Mouse (Mus musculus) neural tube, embryonic 15.5 days (tissue): ENCODE results near the gene Col9a2. TPM values are rescaled to one million over a fixed set of nuclear protein-coding genes. Genes with fewer than 3 reads are reported as not detected.

Source experiments
- ATAC-seq: fragments of 200-750 bp; cut with Nextera tagmentation; 2 replicates; pipeline ENCODE4 v1.8.0; 2017; ENCODE audit warnings: mild to moderate bottlenecking, moderate TSS enrichment, moderate library complexity; ENCODE audit not compliant: low FRiP score
- H3K27ac ChIP-seq: fragments of 300-500 bp; sonication (generic); replicated peaks from 2 replicates; pipeline ENCODE4 v1.5.1; 2015; ENCODE audit warnings: mild to moderate bottlenecking, inconsistent platforms
- H3K27me3 ChIP-seq: fragments of 300-500 bp; sonication (generic); replicated peaks from 2 replicates; pipeline ENCODE4 v1.6.1; 2015; ENCODE audit warnings: inconsistent platforms
- H3K36me3 ChIP-seq: fragments of 300-500 bp; sonication (generic); 2 replicates; pipeline ENCODE4 v1.6.1; 2015; ENCODE audit warnings: inconsistent platforms
- H3K4me1 ChIP-seq: fragments of 300-500 bp; sonication (generic); 2 replicates; pipeline ENCODE4 v1.6.1; 2015; ENCODE audit warnings: inconsistent platforms
- H3K4me2 ChIP-seq: fragments of 300-500 bp; sonication (generic); 2 replicates; pipeline ENCODE4 v1.6.1; 2015; ENCODE audit warnings: inconsistent platforms, mild to moderate bottlenecking, moderate library complexity
- H3K4me3 ChIP-seq: fragments of 300-500 bp; sonication (generic); replicated peaks from 2 replicates; pipeline ENCODE4 v1.5.1; 2015; ENCODE audit warnings: mild to moderate bottlenecking, inconsistent platforms
- H3K9ac ChIP-seq: fragments of 300-500 bp; sonication (generic); replicated peaks from 2 replicates; pipeline ENCODE4 v1.6.1; 2015; ENCODE audit warnings: mild to moderate bottlenecking, inconsistent platforms
- H3K9me3 ChIP-seq: fragments of 300-500 bp; sonication (generic); replicated peaks from 2 replicates; pipeline ENCODE4 v1.6.1; 2016; ENCODE audit warnings: inconsistent platforms
- WGBS: fragments of 180-500 bp; shearing (Covaris S2); methylation state at CpG from one replicate; pipeline ENCODE4 v1.1.7; 2015; ENCODE audit warnings: mixed read lengths; 5-methylcytosine and 5-hydroxymethylcytosine counted together
- polyA plus RNA-seq: library from polyadenylated mRNA; unstranded; fragments of >200 nt; fragmentation: Nextera tagmentation; extraction: Ambion mirVana; gene quantifications from 2 replicates; pipeline ENCODE4 v1.2.1, GENCODE M21; 2015

The Col9a2 gene
- polyA plus RNA-seq = 21.5 and 36.1 TPM in 2 replicates

DNA sequence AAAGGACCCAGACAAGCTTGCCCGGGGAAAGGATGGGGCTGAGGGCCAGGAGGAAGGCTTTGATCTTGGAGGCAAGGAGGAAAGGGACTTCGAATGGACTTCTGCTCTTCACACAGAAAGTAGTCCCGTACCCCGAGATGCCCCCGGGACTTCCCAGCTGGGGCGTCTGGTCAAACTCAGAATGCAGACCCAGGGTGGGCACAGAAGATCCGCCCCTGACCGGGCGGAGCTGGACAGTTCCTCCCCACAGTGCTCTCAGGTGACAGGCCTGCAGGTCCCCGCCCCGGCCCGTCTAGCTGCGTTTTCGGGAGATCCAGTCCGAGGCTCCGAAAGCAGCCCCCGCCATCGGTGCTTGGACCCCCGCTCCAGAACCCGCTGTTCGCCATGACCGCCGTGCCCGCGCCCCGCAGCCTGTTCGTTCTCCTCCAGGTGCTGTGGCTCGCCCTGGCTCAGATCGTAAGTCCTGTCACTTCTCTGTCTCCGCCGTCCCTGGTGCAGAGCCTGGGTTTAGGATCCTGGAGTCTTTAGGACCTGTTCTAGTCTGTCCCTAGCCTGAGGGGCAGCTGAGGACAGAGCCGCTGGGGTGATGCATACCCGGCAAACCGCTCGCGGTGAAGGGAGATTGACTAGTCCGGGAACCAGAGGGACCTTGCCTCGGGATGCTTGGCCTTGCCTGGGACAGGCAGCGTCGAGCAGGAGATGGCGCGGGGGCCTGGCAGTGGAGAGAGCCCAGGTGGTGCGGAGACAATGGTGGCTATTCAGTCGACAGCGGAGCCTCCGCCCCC lies at the start of gene Col9a2:
Gene Col9a2 (plus strand): TSS at position 55 of the 785 bp plus-strand sequence.
- ATAC-seq = peak; percentile 32; the same call in 1 of the 2 replicates
- Histone ChIP-seq H3K9me3 (no peaks in the 10 kb centered on the region), H3K4me2 (peak within 1 kb of the TSS; percentile 79), H3K27me3 (peaks cover 12% of the 10 kb centered on the region; the same call in 1 of the 2 replicates), H3K9ac (peak within 1 kb of the TSS; percentile 55), H3K4me1 (peaks cover 31% of the 10 kb centered on the region), H3K4me3 (peak within 1 kb of the TSS; percentile 46), H3K27ac (peak within 1 kb of the TSS; percentile 71; the same call in 1 of the 2 replicates), H3K36me3 (no peaks in the 10 kb centered on the region)
- 3% methylated on average over 45 of the region's 46 CpGs for whole genome bisulfite sequencing

DNA sequence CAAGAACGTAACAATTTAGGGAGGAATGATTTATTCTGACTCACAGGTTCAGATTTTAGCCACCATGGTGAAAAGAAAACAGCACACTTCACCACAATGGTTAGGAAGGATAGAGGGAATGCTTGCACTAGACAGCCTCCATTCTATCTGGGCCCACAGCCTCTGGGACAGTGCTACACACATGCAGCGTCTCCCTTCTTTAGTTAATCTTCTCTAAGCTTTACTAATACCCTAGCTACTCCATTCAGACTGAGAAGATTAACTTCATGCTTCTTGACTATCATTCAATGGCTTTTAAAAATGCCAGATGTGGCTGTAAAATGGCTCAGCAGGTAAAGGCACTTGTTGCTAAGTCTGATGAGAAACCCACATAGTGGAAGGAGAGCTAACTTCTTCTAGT lies 46.9 kb upstream of the Col9a2 start:
- ATAC-seq = no peak
- H3K4me3 ChIP-seq = no peak overlapping the region
- H3K27ac ChIP-seq = no peak overlapping the region
- H3K9me3 ChIP-seq = no peaks in the 10 kb centered on the region
- H3K9ac ChIP-seq = no peak overlapping the region
- no peaks in the 10 kb centered on the region for H3K36me3 ChIP-seq
- no peaks in the 10 kb centered on the region for H3K4me1 ChIP-seq
- no peaks in the 10 kb centered on the region for H3K27me3 ChIP-seq
- H3K4me2 ChIP-seq = no peak overlapping the region
- 83% methylated on average over 2 of the region's 2 CpGs for WGBS

DNA sequence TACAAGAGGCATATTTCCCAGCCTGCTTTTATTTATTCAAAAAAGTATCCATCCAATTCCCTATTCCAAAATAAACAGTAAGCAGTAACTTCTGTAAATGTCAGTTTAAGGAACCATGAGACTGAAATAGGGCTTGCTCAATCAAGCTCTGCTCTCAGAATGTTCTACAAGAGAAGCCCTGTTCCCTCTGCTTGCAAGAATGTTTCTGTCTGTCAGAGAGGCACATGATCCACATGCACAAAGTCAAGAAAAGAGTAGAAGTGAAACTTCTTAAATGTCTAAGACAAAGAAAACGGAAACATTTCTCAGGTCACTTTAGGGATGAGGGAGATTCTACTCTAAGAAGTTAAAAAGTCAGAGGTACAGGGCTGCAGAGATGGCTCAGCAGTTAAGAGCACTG lies 46.2 kb upstream of the Col9a2 start:
- no peaks in the 10 kb centered on the region for H3K9me3 ChIP-seq
- 93% methylated on average over 1 of the region's 1 CpGs for WGBS
- no peak overlapping the region for H3K4me3 ChIP-seq
- H3K36me3 ChIP-seq = no peaks in the 10 kb centered on the region
- no peak overlapping the region for H3K4me2 ChIP-seq
- H3K27ac ChIP-seq = no peak overlapping the region
- no peaks in the 10 kb centered on the region for H3K4me1 ChIP-seq
- no peak for ATAC-seq
- H3K27me3 ChIP-seq = no peaks in the 10 kb centered on the region
- no peak overlapping the region for H3K9ac ChIP-seq

DNA sequence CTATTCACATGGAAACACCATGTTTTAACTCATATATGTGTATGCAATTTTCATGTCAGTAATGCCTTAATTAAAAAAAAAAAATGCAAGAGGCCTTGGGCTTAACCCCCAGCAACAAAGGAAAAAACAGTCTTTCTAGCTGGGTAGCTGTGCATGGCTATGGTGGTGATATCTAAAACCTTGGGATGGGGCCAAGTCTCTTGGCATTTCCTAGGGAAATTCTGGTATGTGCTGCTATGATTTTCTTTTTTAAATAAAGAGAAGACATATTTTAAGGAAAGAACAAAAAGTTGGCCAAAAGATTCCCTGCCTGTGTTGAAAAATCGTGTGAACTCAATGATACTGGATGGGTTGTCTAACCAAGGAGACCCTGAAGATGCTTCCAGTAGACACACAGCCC lies 43.3 kb upstream of the Col9a2 start:
- Histone ChIP-seq H3K27ac (no peak overlapping the region), H3K27me3 (no peaks in the 10 kb centered on the region), H3K36me3 (no peaks in the 10 kb centered on the region), H3K4me1 (no peaks in the 10 kb centered on the region), H3K4me2 (no peak overlapping the region), H3K9ac (no peak overlapping the region), H3K4me3 (no peak overlapping the region), H3K9me3 (no peaks in the 10 kb centered on the region)
- no peak for ATAC-seq
- WGBS = 80% methylated on average over 1 of the region's 1 CpGs

DNA sequence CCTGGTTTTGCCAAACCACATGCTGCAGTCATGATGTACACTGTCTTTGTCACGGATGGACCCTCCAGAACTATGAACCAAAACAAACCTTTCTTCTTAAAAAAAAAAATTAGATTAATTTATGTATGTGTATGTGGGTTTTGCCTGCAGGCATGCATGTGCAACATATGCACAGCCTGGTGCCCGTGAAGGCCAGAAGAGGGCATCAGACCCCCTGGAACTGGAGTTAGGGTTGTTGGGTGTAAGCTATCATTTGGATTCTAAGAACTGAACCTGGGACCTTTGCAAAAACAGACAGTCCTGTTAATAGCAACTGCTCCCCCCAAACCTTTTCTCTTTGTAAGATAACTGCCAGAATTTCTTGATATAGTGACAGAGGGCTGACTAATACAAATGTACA lies 38.1 kb upstream of the Col9a2 start:
- H3K9ac ChIP-seq = no peak overlapping the region
- H3K27ac ChIP-seq = no peak overlapping the region
- H3K4me2 ChIP-seq = no peak overlapping the region
- no peak for ATAC-seq
- no peaks in the 10 kb centered on the region for H3K27me3 ChIP-seq
- H3K4me3 ChIP-seq = no peak overlapping the region
- WGBS = 91% methylated on average over 2 of the region's 2 CpGs
- H3K9me3 ChIP-seq = no peaks in the 10 kb centered on the region
- peaks cover 40% of the 10 kb centered on the region for H3K4me1 ChIP-seq
- H3K36me3 ChIP-seq = no peaks in the 10 kb centered on the region

DNA sequence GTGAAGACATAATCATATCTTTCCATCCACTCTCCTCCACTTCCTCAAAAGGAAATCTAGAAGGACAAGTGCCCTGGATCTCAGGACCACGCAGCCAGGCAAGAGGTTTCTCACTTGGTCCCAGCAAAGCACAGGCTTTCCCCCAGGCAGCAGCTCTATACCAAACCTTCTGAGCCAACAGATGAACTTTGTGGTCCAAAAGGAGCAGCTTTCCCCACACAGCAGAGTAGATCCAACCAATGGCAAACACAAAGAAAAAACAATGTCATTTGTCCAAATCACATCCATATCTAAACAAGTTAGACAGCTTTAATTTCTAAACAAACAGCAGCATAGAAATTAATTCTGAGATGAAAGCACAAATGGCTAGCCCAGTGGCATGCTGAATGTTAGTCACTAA lies 37.5 kb upstream of the Col9a2 start:
- H3K27ac ChIP-seq = peak overlapping the region; percentile 86
- H3K9me3 ChIP-seq = no peaks in the 10 kb centered on the region
- H3K36me3 ChIP-seq = no peaks in the 10 kb centered on the region
- no peak overlapping the region for H3K4me3 ChIP-seq
- H3K4me1 ChIP-seq = peaks cover 43% of the 10 kb centered on the region
- WGBS = 89% methylated on average over 1 of the region's 1 CpGs
- no peak overlapping the region for H3K9ac ChIP-seq
- ATAC-seq = no peak
- H3K27me3 ChIP-seq = no peaks in the 10 kb centered on the region
- peak overlapping the region; percentile 38; the same call in 1 of the 2 replicates for H3K4me2 ChIP-seq

DNA sequence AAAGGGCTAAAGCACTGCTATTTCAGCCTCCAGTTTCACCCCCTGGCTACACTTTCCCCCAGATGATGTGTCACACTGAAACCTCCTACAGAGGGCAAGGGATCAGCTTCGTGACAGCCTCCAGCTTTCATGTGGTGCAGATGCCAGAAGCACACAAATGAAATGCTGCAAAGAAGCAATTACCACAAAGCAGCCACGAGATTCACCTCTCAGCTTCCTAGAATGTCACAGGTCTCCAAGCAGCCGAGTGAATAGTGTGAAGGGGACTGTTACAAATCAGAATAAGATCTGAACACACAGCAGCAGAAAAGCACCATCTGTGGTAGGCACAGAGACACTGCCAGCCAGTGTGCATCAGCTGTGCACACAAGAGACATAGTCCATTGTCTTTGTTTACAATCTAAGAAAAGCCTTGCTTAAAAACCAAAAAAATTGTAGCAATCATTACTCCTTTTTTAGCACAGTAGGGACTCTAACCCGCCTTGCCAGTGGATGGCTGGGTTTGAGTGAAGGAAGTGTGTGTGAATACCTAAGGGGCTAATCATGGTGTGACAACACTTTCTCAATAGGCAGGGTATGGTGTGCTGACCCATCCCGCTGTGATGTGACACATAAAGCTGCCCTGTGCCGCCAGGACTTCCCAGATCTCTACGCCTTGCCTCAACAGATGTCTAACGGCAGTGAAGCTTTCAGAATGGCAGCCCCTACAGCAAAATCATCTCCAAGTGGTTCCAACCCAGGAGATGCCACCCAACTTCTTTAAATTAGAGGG lies 36.6 kb upstream of the Col9a2 start:
- peak; percentile 43 for ATAC-seq
- Histone ChIP-seq H3K9ac (no peak overlapping the region; the same call in 1 of the 2 replicates), H3K4me3 (no peak overlapping the region), H3K27ac (peak overlapping the region; percentile 86), H3K4me2 (peak overlapping the region; percentile 38), H3K36me3 (no peaks in the 10 kb centered on the region), H3K27me3 (no peaks in the 10 kb centered on the region), H3K4me1 (peaks cover 43% of the 10 kb centered on the region), H3K9me3 (no peaks in the 10 kb centered on the region)
- 11% methylated on average over 8 of the region's 8 CpGs for WGBS

DNA sequence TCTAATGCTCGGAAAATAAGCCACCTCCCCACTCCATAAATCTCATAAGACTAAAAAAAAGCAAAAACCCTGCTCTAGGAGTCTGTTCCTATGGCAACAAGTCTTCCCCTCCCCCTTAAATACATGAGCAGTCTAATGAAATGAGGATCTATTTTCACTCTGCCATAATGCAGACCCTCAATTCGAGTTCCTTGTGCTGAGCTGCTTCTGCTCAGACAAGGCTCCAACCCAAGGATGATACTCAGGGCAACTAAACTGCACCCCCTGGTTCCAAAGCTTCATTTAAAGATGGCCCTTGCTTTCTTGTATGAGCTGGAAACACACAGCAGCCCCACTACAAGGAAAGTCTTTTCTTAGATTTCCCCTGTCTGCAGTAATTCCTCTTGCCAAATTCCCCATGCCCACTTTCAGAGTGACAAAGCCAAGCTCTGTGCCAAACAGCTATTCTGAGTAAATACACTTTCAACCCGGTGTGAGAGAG lies 35.5 kb upstream of the Col9a2 start:
- WGBS = 13% methylated on average over 3 of the region's 3 CpGs
- Histone ChIP-seq H3K27me3 (no peaks in the 10 kb centered on the region), H3K9me3 (no peaks in the 10 kb centered on the region), H3K4me2 (peak overlapping the region; percentile 41), H3K4me1 (peaks cover 43% of the 10 kb centered on the region), H3K36me3 (no peaks in the 10 kb centered on the region), H3K27ac (peak overlapping the region; percentile 87), H3K4me3 (no peak overlapping the region), H3K9ac (no peak overlapping the region)
- ATAC-seq = peak; percentile 88

DNA sequence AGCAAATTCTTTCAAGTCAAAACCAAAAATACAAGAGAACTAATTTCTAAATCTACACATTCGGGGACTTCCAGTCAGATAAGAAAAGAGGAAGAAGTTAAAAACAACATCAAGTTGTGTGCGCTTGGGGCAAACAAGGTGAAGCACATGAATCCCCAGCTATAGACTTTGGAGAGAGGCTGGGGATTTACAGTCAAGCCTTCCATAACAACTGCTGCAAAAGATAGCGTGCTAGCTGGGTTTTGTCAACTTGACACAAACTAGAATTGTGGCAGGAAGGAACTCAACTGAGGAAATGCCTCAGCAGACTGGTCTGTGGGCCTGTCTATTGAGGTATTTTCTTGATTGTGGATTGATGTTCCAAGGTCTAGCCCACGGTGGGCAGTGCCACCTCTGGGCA lies 34.5 kb upstream of the Col9a2 start:
- H3K27me3 ChIP-seq = no peaks in the 10 kb centered on the region

DNA sequence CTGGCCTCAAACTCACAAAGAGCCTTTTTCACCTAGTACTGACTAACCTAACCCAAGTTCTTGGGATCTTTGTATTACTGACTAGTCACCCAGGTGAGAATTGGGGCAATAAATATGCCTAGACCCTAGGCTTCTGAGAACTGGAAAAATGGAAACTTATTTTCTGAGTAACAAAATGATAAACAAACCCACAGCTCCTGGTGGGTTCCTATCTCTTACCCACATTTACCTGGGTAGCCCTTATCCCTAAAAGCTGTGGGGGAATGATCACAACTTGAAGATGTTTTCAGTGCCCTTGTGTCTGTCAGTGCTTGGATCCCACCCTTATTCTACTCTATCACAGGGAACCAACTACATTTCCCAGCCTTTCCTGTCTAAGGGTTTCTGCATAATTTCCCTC lies 32.2 kb upstream of the Col9a2 start:
- Histone ChIP-seq H3K36me3 (no peaks in the 10 kb centered on the region), H3K27me3 (no peaks in the 10 kb centered on the region), H3K4me3 (no peak overlapping the region), H3K9me3 (no peaks in the 10 kb centered on the region), H3K4me1 (peaks cover 54% of the 10 kb centered on the region), H3K27ac (no peak overlapping the region), H3K9ac (no peak overlapping the region), H3K4me2 (no peak overlapping the region)
- ATAC-seq = no peak

More for the DNA sequence above, 34.5 kb upstream of the Col9a2 start:
- H3K9ac ChIP-seq = no peak overlapping the region
- H3K4me1 ChIP-seq = peaks cover 53% of the 10 kb centered on the region
- 76% methylated on average over 4 of the region's 4 CpGs for WGBS
- no peak overlapping the region for H3K4me3 ChIP-seq
- H3K27ac ChIP-seq = peak overlapping the region; percentile 87; the same call in 1 of the 2 replicates
- ATAC-seq = no peak
- H3K4me2 ChIP-seq = no peak overlapping the region
- H3K36me3 ChIP-seq = no peaks in the 10 kb centered on the region
- H3K9me3 ChIP-seq = no peaks in the 10 kb centered on the region

DNA sequence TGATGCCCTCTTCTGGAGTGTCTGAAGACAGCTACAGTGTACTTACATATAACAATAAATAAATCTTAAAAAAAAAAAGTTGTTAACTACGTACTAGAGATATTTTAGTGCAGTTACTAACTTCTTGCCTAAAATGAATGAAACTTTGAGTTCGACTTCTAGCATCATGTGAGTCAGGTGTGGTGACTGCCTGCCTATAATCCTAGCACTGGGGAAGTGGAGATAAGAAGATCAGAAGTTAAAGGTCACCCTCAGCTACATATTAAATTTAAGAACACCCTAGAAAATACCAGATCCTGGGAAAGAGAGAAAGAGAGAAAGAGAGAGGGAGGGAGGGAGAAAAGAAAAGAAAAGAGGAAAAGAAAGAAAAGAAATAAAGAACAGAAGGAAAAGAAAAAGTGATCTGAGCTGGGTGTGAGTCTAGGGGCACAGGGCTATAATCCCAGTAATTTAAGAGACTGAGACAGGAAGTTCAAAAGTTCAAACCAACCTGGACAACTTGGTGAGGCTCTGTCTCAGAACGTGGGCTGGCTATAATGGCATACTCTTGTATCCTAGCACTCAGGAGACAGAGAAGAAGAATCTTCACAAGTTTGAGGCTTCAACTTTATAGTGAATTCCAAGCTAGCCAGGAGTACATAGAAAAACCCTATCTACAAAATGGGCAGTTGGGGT lies 31.0 kb upstream of the Col9a2 start:
- H3K9ac ChIP-seq = no peak overlapping the region
- no peaks in the 10 kb centered on the region for H3K9me3 ChIP-seq
- H3K27me3 ChIP-seq = no peaks in the 10 kb centered on the region
- no peak overlapping the region for H3K4me3 ChIP-seq
- no peak overlapping the region for H3K27ac ChIP-seq
- H3K4me1 ChIP-seq = peaks cover 51% of the 10 kb centered on the region
- no peak overlapping the region for H3K4me2 ChIP-seq
- no peaks in the 10 kb centered on the region for H3K36me3 ChIP-seq
- ATAC-seq = no peak
- 64% methylated on average over 3 of the region's 3 CpGs for WGBS
